Mouse (Mus musculus) intestine, embryonic 15.5 days (tissue): Measurements from ENCODE around the gene Zfp661. TPM values are rescaled to one million over a fixed set of nuclear protein-coding genes. Genes with fewer than 3 reads are reported as not detected.

ENCODE experiments used
- ATAC-seq: fragments of 200-750 bp; cut with Nextera tagmentation; 2 replicates; pipeline ENCODE4 v1.8.0; 2017; ENCODE audit warnings: moderate TSS enrichment, moderate library complexity
- H3K27ac ChIP-seq: fragments of 300-500 bp; sonication (generic); 2 replicates; pipeline ENCODE4 v1.5.1; 2015; ENCODE audit warnings: mild to moderate bottlenecking, inconsistent platforms
- H3K27me3 ChIP-seq: fragments of 300-500 bp; sonication (generic); replicated peaks from 2 replicates; pipeline ENCODE4 v1.6.1; 2015; ENCODE audit warnings: inconsistent platforms
- H3K36me3 ChIP-seq: fragments of 300-500 bp; sonication (generic); 2 replicates; pipeline ENCODE4 v1.6.1; 2015; ENCODE audit warnings: inconsistent platforms
- H3K4me1 ChIP-seq: fragments of 300-500 bp; sonication (generic); replicated peaks from 2 replicates; pipeline ENCODE4 v1.6.1; 2015; ENCODE audit warnings: inconsistent platforms
- H3K4me2 ChIP-seq: fragments of 300-500 bp; sonication (generic); replicated peaks from 2 replicates; pipeline ENCODE4 v1.6.1; 2015; ENCODE audit warnings: mild to moderate bottlenecking, inconsistent platforms
- H3K4me3 ChIP-seq: fragments of 300-500 bp; sonication (generic); replicated peaks from 2 replicates; pipeline ENCODE4 v1.5.1; 2015; ENCODE audit warnings: inconsistent platforms
- H3K9ac ChIP-seq: fragments of 300-500 bp; sonication (generic); 2 replicates; pipeline ENCODE4 v1.6.1; 2015; ENCODE audit warnings: inconsistent platforms
- H3K9me3 ChIP-seq: fragments of 300-500 bp; sonication (generic); 2 replicates; pipeline ENCODE4 v1.6.1; 2016; ENCODE audit warnings: inconsistent platforms
- WGBS: fragments of 180-500 bp; shearing (Covaris S2); methylation state at CpG from one replicate; pipeline ENCODE4 v1.1.7; 2015; 5-methylcytosine and 5-hydroxymethylcytosine counted together
- polyA plus RNA-seq: library from polyadenylated mRNA; unstranded; fragments of >200 nt; fragmentation: Nextera tagmentation; extraction: Ambion mirVana; gene quantifications from 2 replicates; pipeline ENCODE4 v1.2.1, GENCODE M21; 2015

The Zfp661 gene
- polyA plus RNA-seq, 1 experiment from 2014 or later: 3.5 TPM

DNA sequence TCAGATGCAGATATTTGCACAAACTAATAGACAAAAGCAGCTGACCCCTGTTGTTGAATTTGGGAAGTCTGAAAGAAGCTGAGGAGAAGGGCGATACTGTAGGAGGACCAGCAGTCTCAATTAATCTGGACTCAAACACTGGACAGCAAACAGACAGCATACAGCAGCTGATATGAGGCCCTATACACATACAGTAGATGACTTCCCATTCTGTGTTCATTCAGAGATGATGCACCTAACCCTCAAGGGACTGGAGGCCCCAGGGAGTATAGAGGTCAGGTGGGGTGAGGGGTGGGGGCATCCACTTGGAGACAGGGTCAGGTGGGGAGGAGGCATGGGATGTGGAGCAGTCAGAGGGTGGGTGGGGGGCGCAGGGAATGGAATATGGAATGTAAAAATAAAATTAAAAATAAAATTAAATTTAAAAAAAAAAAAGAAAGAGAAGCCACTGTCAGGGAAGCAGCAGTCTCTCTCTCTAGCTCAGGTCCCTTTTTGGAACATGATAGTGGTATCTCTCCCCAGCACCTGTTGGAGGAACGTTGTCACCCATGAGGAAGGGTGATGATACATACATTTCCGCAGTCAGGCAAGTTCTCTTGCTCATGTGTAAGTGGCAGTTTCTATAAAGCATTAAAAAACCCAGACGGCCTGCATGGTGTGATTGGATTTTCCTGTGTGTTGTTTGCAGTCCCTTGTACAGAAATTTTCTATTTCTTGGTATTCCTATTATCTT, 38.4 kb downstream of the Zfp661 start:
- Histone ChIP-seq H3K4me1 (no peaks in the 10 kb centered on the region), H3K9ac (no peak overlapping the region), H3K36me3 (no peaks in the 10 kb centered on the region), H3K4me2 (no peak overlapping the region), H3K4me3 (no peak overlapping the region), H3K27me3 (0 out of 2 replicates have a peak, but pooled peaks cover under 1% of the 10 kb centered on the region), H3K27ac (no peak overlapping the region), H3K9me3 (no peaks in the 10 kb centered on the region)
- no peak for ATAC-seq
- 79% methylated on average over 5 of the region's 5 CpGs for WGBS

DNA sequence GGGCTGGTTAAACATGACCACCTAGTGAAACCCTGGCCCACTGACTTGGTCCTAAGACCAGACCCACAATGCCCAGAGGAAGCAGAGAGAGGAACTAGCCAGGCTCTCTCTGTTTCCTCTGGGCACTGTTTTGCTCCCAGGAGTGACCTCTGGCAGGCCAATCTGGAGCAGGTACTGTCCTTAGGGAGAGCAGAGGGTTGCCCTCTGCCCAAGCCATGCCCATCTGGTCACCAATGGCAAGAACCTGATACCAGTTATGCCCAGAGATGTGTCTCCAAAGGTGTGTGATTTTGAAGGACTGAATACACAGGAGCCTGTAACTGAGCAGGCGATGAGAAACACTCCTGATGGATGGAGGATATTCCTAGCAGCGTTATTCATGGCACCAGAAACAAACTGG, 45.2 kb downstream of the Zfp661 start:
- Histone ChIP-seq H3K4me1 (peaks cover 7% of the 10 kb centered on the region), H3K9ac (no peak overlapping the region), H3K36me3 (no peaks in the 10 kb centered on the region), H3K4me2 (peak overlapping the region; percentile 65; the same call in 1 of the 2 replicates), H3K27me3 (peaks cover 50% of the 10 kb centered on the region), H3K27ac (no peak overlapping the region), H3K4me3 (no peak overlapping the region), H3K9me3 (no peaks in the 10 kb centered on the region)
- WGBS: 88% methylated on average over 2 of the region's 2 CpGs
- ATAC-seq: no peak

DNA sequence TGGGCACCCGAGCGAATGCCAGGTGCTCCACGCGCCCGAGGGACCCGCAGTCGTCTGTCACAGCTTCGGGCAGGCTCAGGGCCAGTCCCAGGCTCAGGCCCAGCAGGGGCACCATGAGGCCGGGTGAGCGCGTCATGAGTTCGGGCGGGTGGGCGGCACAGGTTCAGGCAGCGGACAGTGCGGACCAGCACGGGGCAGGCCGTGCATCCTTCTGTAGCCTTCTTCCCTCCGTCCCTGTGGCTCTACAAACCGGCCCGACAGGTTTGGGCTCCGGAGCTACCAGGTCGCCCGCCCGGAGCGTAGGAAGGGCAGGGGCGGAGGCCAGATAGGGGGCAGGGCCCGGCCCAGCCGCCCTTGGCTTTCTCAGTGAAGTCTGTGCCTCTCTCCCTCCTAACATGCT, 45.7 kb downstream of the Zfp661 start, which contains the start of gene Prom2:
Gene Prom2, minus strand, starts transcription at position 283 of the 400 bp plus-strand sequence.
- peak; percentile 92 for ATAC-seq
- peak within 1 kb of the TSS; percentile 22 for H3K4me3 ChIP-seq
- H3K4me1 ChIP-seq: peaks cover 7% of the 10 kb centered on the region
- no peaks in the 10 kb centered on the region for H3K36me3 ChIP-seq
- no peaks in the 10 kb centered on the region for H3K9me3 ChIP-seq
- peak within 1 kb of the TSS; percentile 65 for H3K4me2 ChIP-seq
- H3K27me3 ChIP-seq: peaks cover 50% of the 10 kb centered on the region
- H3K9ac ChIP-seq: no peak within 1 kb of the TSS
- WGBS: 5% methylated on average over 29 of the region's 29 CpGs
- H3K27ac ChIP-seq: no peak within 1 kb of the TSS

DNA sequence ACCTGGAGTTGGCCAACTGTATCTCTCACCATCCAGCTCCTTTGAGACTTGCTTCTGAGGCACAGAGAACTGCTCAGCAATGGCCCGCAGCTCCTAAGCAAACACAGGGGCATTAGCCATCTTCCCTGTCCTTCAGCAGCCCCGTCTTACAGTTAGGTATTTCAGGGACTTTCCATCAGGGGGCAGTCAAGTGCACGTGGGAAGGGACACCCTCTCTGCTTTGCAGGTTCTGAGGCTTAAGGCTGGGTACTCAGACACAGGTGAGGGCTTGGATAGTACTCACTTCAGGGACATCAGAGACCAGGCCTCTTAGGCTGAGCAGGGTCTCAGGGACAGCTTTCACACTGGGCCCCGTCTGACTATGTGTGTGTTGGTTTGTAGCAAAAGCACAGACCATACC, 47.4 kb downstream of the Zfp661 start:
- Histone ChIP-seq H3K4me1 (peaks cover 7% of the 10 kb centered on the region), H3K9ac (no peak overlapping the region), H3K27me3 (peaks cover 50% of the 10 kb centered on the region), H3K9me3 (no peaks in the 10 kb centered on the region), H3K36me3 (no peaks in the 10 kb centered on the region), H3K4me3 (no peak overlapping the region), H3K4me2 (no peak overlapping the region), H3K27ac (no peak overlapping the region)
- ATAC-seq: no peak
- WGBS: 26% methylated on average over 4 of the region's 4 CpGs

DNA sequence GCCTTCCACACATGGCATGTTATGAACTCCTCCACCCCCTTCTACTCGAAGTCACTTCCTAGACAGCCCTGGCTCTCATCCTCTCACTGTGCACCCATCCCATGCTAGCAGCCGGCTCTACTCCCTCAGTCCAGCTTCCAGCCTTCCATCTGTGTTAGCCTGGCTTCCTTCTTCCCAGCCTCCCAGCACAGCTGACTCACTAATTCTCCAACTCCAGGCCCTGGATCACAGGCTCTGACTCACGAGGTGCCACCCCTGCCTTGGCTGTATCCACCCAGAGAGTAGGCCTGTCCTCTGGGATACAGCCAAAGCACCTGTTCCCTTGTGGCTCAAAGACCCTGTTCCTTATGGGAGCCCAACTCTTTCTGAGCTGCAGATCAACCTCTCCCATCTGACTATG, 49.3 kb downstream of the Zfp661 start:
- no peak overlapping the region for H3K27ac ChIP-seq
- no peaks in the 10 kb centered on the region for H3K9me3 ChIP-seq
- H3K36me3 ChIP-seq: no peaks in the 10 kb centered on the region
- peaks cover 44% of the 10 kb centered on the region for H3K27me3 ChIP-seq
- H3K4me2 ChIP-seq: no peak overlapping the region
- WGBS: 59% methylated on average over 3 of the region's 3 CpGs
- ATAC-seq: no peak
- no peak overlapping the region for H3K9ac ChIP-seq
- peaks cover 7% of the 10 kb centered on the region for H3K4me1 ChIP-seq
- no peak overlapping the region for H3K4me3 ChIP-seq

DNA sequence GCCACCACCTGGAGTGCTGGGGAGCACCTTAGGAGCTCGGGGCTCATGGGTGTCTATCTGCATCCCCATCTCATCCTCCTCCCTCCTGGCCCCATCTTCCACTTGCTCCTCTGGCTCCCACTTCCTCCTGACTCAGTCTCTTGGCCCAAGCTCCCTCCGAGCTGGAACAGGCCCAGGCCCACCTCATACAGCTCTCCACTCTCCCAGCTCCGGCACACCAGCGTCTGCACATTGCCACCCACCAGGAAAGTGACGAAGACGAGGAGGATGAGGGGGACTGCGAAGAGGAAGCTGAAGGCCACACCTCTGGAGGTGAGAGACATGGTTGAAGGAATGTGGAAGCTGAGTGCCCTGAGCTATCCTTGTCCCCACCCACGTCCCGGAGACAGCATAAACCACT, 51.5 kb downstream of the Zfp661 start:
- Histone ChIP-seq H3K4me1 (no peaks in the 10 kb centered on the region), H3K9me3 (no peaks in the 10 kb centered on the region), H3K27me3 (peaks cover 24% of the 10 kb centered on the region), H3K4me3 (no peak overlapping the region), H3K9ac (no peak overlapping the region), H3K27ac (no peak overlapping the region), H3K4me2 (no peak overlapping the region), H3K36me3 (no peaks in the 10 kb centered on the region)
- ATAC-seq: no peak
- 77% methylated on average over 9 of the region's 9 CpGs for WGBS

DNA sequence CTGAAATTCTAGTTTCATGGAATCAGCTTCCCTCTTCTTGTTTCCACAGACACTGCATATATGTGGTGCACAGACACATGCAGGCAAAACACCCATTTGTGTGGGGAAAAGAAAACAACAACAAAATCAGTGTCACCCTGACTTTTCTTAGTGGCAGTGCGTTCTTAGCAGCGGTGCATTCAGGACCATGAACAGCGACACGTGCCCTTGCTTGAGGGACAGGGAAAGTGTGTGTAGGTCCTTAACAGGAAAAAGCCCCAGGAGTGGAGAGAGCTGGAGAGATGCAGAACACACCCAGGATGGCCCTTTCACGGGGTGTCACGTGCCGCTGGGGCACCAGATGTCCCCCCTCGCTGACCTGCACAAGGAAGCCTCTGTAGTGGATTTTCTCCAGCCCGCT, 54.5 kb downstream of the Zfp661 start:
- H3K4me1 ChIP-seq: no peaks in the 10 kb centered on the region

DNA sequence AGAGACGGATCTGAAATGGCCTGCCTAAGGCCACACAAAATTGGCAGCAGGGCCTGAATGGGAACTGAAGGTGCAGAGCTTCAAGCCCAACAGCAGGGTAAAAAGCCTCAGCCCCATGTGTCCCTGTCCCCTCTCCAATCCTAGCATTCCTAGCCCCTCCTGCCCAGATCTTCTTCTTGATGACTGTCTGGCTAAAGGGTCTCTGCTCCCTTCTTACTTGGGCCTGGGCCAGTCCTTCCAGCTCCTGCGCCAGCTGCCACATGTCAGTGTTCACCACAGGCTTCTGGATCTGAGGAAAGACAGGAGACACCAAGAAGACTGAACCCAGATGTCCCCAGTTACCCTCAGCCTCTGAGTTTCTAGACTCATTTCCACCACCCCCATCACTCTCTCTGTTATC, 55.3 kb downstream of the Zfp661 start:
- H3K27me3 ChIP-seq: peaks cover 5% of the 10 kb centered on the region; the same call in 1 of the 2 replicates
- no peaks in the 10 kb centered on the region for H3K36me3 ChIP-seq
- ATAC-seq: no peak
- H3K27ac ChIP-seq: no peak overlapping the region
- H3K9me3 ChIP-seq: no peaks in the 10 kb centered on the region
- no peak overlapping the region for H3K4me2 ChIP-seq
- WGBS: 82% methylated on average over 2 of the region's 2 CpGs
- no peaks in the 10 kb centered on the region for H3K4me1 ChIP-seq
- H3K4me3 ChIP-seq: no peak overlapping the region
- no peak overlapping the region for H3K9ac ChIP-seq

More for the DNA sequence above, 54.5 kb downstream of the Zfp661 start:
- WGBS: 9% methylated on average over 9 of the region's 9 CpGs
- no peak overlapping the region for H3K4me3 ChIP-seq
- peaks cover 5% of the 10 kb centered on the region; the same call in 1 of the 2 replicates for H3K27me3 ChIP-seq
- no peak for ATAC-seq
- H3K9me3 ChIP-seq: no peaks in the 10 kb centered on the region
- H3K9ac ChIP-seq: no peak overlapping the region
- no peak overlapping the region for H3K4me2 ChIP-seq
- H3K36me3 ChIP-seq: no peaks in the 10 kb centered on the region
- no peak overlapping the region for H3K27ac ChIP-seq

DNA sequence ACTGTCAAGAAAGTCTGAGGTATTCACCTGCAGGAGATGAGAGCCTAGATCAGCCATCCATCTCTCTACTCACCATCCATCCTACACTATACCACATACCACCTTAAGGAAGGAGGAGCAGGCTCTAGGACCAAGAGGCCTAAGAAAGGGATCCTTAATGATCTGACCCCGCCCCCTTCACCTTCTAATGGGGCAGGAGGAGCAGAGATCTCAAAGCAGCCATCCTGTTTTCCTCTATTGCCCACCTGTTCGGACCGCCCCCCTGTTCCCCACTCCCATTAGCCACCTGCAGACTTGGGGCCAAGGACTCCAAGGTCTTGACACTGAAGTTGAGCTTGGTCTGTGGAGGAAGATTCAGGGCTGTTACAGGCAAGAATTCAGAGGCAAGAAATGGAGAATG, 56.5 kb downstream of the Zfp661 start:
- no peaks in the 10 kb centered on the region for H3K36me3 ChIP-seq
- no peaks in the 10 kb centered on the region for H3K4me1 ChIP-seq
- ATAC-seq: no peak
- H3K27ac ChIP-seq: no peak overlapping the region
- no peak overlapping the region for H3K4me2 ChIP-seq
- no peak overlapping the region for H3K9ac ChIP-seq
- no peak overlapping the region for H3K4me3 ChIP-seq
- peaks cover 5% of the 10 kb centered on the region; the same call in 1 of the 2 replicates for H3K27me3 ChIP-seq
- WGBS: 63% methylated on average over 3 of the region's 3 CpGs
- no peaks in the 10 kb centered on the region for H3K9me3 ChIP-seq

DNA sequence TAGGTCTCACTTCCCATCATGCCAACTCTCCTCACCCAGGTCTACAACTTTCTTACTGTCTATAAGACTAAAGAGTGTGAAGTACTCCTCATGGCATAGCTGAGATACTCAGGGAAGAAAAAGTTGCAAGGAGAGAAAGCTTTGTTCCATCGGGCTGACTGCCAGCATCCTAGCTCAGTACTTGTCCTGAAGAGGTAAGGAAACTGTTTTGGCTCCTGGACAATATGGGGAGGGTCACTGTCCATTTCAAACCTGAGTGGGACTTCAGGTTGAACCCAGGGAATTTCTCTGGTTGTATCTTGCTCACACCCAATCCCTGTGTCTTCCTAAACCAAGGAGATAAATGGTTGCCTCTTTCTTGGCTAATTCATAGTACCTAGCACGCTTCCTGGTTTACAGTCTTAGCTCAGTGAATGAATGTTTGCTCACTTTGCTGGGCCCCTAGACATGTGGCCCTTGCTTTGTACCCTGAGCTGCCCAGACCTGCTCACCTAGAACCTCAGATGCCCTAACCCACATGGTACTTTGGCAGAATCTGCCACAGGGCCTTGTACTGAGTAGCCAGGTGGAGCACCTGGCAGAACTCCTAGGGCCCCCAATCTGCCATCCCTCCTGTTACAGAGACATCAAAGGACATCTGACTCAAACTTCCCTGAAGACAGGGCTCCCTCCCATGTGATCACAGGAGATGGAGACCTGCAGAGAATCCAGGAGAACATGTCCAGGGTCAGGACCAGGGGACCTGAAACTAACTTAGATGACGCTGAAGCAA, 61.7 kb downstream of the Zfp661 start:
- H3K27me3 ChIP-seq: no peaks in the 10 kb centered on the region
- no peaks in the 10 kb centered on the region for H3K9me3 ChIP-seq
- H3K9ac ChIP-seq: no peak overlapping the region
- H3K4me2 ChIP-seq: no peak overlapping the region
- no peak overlapping the region for H3K4me3 ChIP-seq
- H3K4me1 ChIP-seq: peaks cover 16% of the 10 kb centered on the region
- H3K27ac ChIP-seq: no peak overlapping the region
- WGBS: 77% methylated on average over 3 of the region's 3 CpGs
- no peak for ATAC-seq
- no peaks in the 10 kb centered on the region for H3K36me3 ChIP-seq
